27 mouse cellular contexts compared by ENCODE assay signal in genomic region chr5:141413013-141413412, GRCm38 (mm10).
A peak's percentile ranks its signal among the peaks of the same experiment; 100 is the strongest.
DNase-seq lines count a peak whose midpoint lies in the region; ATAC-seq lines count a peak whose summit lies in the region.
"Had no signal": no experiment of that assay in that cellular context is flagged by ENCODE, and none has a peak within 500 bp of the region (broad histone marks: within the 10 kb centered on the region; RNA-seq: fewer than 3 reads in every experiment).

No protein-coding gene starts in this region.

- H3K4me2 ChIP-seq in heart, embryonic 11.5 days = peak overlapping the region; percentile 35; the same call in 1 of the 2 replicates
- H3K4me2 ChIP-seq in heart, embryonic 16.5 days (ENCODE audit: low read depth, low read length) = peak overlapping the region; percentile 16; the same call in 1 of the 2 replicates
- no peak overlapping the region for H3K4me2 ChIP-seq in midbrain, embryonic 13.5 days (replicated peaks)
- H3K4me2 ChIP-seq in midbrain, embryonic 15.5 days = no peak overlapping the region
- H3K4me2 ChIP-seq: hindbrain, embryonic 13.5 days; limb, embryonic 15.5 days; liver, embryonic 13.5 days; neural tube, embryonic 13.5 days had no signal

- H3K27ac ChIP-seq in heart, embryonic 11.5 days (ENCODE audit: low read depth, low read length) = peak overlapping the region; percentile 55
- H3K27ac ChIP-seq in heart, embryonic 16.5 days (ENCODE audit: low read length) = peak overlapping the region; percentile 0; the same call in 1 of the 2 replicates
- H3K27ac ChIP-seq in midbrain, embryonic 13.5 days = 0 out of 2 replicates have a peak overlapping the region, but pooled peaks have one; percentile 14
- H3K27ac ChIP-seq in midbrain, embryonic 15.5 days = no peak overlapping the region
- H3K27ac ChIP-seq: hindbrain, embryonic 13.5 days; limb, embryonic 10.5 days; limb, embryonic 15.5 days; liver, embryonic 13.5 days; neural tube, embryonic 13.5 days had no signal

- no peak overlapping the region for H3K4me3 ChIP-seq in heart, embryonic 11.5 days (ENCODE audit: low read depth, low read length)
- no peak overlapping the region for H3K4me3 ChIP-seq in heart, embryonic 16.5 days (ENCODE audit: low read length)
- no peak overlapping the region for H3K4me3 ChIP-seq in midbrain, embryonic 13.5 days (replicated peaks)
- no peak overlapping the region for H3K4me3 ChIP-seq in midbrain, embryonic 15.5 days
- H3K4me3 ChIP-seq: erythroblast, embryonic 14.5 days; hindbrain, embryonic 13.5 days; limb, embryonic 10.5 days; limb, embryonic 15.5 days; liver, embryonic 13.5 days; myocyte; neural tube, embryonic 13.5 days had no signal

- no peaks in the 10 kb centered on the region for H3K9me3 ChIP-seq in heart, embryonic 11.5 days (replicated peaks; ENCODE audit: control insufficient read depth, low read length)
- H3K9me3 ChIP-seq in heart, embryonic 16.5 days (replicated peaks; ENCODE audit: control insufficient read depth, low read length) = no peaks in the 10 kb centered on the region
- no peaks in the 10 kb centered on the region for H3K9me3 ChIP-seq in midbrain, embryonic 13.5 days
- H3K9me3 ChIP-seq in midbrain, embryonic 15.5 days = no peaks in the 10 kb centered on the region
- H3K9me3 ChIP-seq: hindbrain, embryonic 13.5 days; limb, embryonic 10.5 days; limb, embryonic 15.5 days; liver, embryonic 13.5 days; neural tube, embryonic 13.5 days had no signal

- 0 out of 2 replicates have a peak overlapping the region, but pooled peaks have one; percentile 22 for H3K9ac ChIP-seq in heart, embryonic 11.5 days (ENCODE audit: low read depth, low read length)
- H3K9ac ChIP-seq in heart, embryonic 16.5 days (ENCODE audit: low read length) = no peak overlapping the region
- no peak overlapping the region for H3K9ac ChIP-seq in midbrain, embryonic 13.5 days (replicated peaks)
- no peak overlapping the region for H3K9ac ChIP-seq in midbrain, embryonic 15.5 days
- H3K9ac ChIP-seq: hindbrain, embryonic 13.5 days; limb, embryonic 15.5 days; liver, embryonic 13.5 days; neural tube, embryonic 13.5 days had no signal

- H3K36me3 ChIP-seq in heart, embryonic 11.5 days (ENCODE audit: control insufficient read depth, insufficient read depth, low read length) = no peaks in the 10 kb centered on the region
- H3K36me3 ChIP-seq in heart, embryonic 16.5 days (ENCODE audit: control insufficient read depth, insufficient read depth) = no peaks in the 10 kb centered on the region
- no peaks in the 10 kb centered on the region for H3K36me3 ChIP-seq in midbrain, embryonic 13.5 days
- H3K36me3 ChIP-seq in midbrain, embryonic 15.5 days (replicated peaks) = no peaks in the 10 kb centered on the region
- H3K36me3 ChIP-seq: hindbrain, embryonic 13.5 days; limb, embryonic 10.5 days; limb, embryonic 15.5 days; liver, embryonic 13.5 days; neural tube, embryonic 13.5 days had no signal

- intact Hi-C loops in heart, postnatal 25 days (cut with DNase I) = no loop called here

- WGBS in heart, embryonic 11.5 days (ENCODE audit: insufficient replicate concordance) = 31% methylated on average over 11 of the region's 11 CpGs
- WGBS in heart, embryonic 16.5 days = 33% methylated on average over 11 of the region's 11 CpGs
- 73% methylated on average over 11 of the region's 11 CpGs for WGBS in midbrain, embryonic 13.5 days
- 55% methylated on average over 11 of the region's 11 CpGs for WGBS in midbrain, embryonic 15.5 days

- no peaks in the 10 kb centered on the region for H3K27me3 ChIP-seq in heart, embryonic 11.5 days (ENCODE audit: control insufficient read depth, insufficient read depth, low read length)
- no peaks in the 10 kb centered on the region for H3K27me3 ChIP-seq in heart, embryonic 16.5 days (ENCODE audit: control insufficient read depth, insufficient read depth, low read length)
- no peaks in the 10 kb centered on the region for H3K27me3 ChIP-seq in midbrain, embryonic 13.5 days
- no peaks in the 10 kb centered on the region for H3K27me3 ChIP-seq in midbrain, embryonic 15.5 days (replicated peaks)
- H3K27me3 ChIP-seq: hindbrain, embryonic 13.5 days; limb, embryonic 15.5 days; liver, embryonic 13.5 days; neural tube, embryonic 13.5 days; Patski had no signal

- ATAC-seq in heart, embryonic 11.5 days (replicated peaks; ENCODE audit: insufficient number of reproducible peaks, low FRiP score, low TSS enrichment) = no peak
- ATAC-seq in heart, embryonic 16.5 days (replicated peaks; ENCODE audit: extremely low read depth, insufficient read depth, low FRiP score) = no peak; the same call in 1 of the 2 replicates
- ATAC-seq in midbrain, embryonic 13.5 days = no peak
- no peak for ATAC-seq in midbrain, embryonic 15.5 days (replicated peaks)
- ATAC-seq: forebrain, embryonic 16.5 days; Patski had no signal

- H3K4me1 ChIP-seq in heart, embryonic 11.5 days (ENCODE audit: control insufficient read depth, insufficient read depth, low read length) = peaks cover 36% of the 10 kb centered on the region
- H3K4me1 ChIP-seq in heart, embryonic 16.5 days (ENCODE audit: control insufficient read depth, insufficient read depth, low read length) = peaks cover 21% of the 10 kb centered on the region
- peaks cover 9% of the 10 kb centered on the region; the same call in 1 of the 2 replicates for H3K4me1 ChIP-seq in midbrain, embryonic 13.5 days (replicated peaks)
- no peaks in the 10 kb centered on the region; the same call in 1 of the 2 replicates for H3K4me1 ChIP-seq in midbrain, embryonic 15.5 days
- H3K4me1 ChIP-seq: limb, embryonic 10.5 days; limb, embryonic 15.5 days; liver, embryonic 13.5 days had no signal

- DNase-seq in heart, postnatal 25 days (ENCODE audit: low spot score) = no peak
- DNase-seq in heart, adult 18-20 months = no peak
- no peak for DNase-seq in adipocyte (ENCODE audit: low spot score)
- DNase-seq: adrenal gland, postnatal 14 days; cerebellum, adult 11-12 months; cerebellum, postnatal 10 days; gastrocnemius, postnatal 10 days; heart, postnatal 36 days; kidney, adult 11 months; kidney, postnatal 14 days; layer of hippocampus, adult 9-11 months; liver, embryonic 13.5 days; lung, adult 18-20 months; thymus, adult 2 months; thymus, postnatal 36 days had no signal

Comparison
In these comparisons a context has a peak if more than half of its experiments do, and no peak if none do; other contexts are left out.
1. H3K4me2 ChIP-seq: peak in heart, embryonic 11.5 days (single experiment) and heart, embryonic 16.5 days (single experiment); none in midbrain, embryonic 13.5 days (single experiment) and midbrain, embryonic 15.5 days (single experiment).